7 mouse cellular contexts compared by ENCODE assay signal in genomic region chr10:40349631-40350177, GRCm38 (mm10). TPM values are rescaled to one million over a fixed set of nuclear protein-coding genes. Genes with fewer than 3 reads are reported as not detected.
A peak's percentile ranks its signal among the peaks of the same experiment; 100 is the strongest.
DNase-seq lines count a peak whose midpoint lies in the region; ATAC-seq and TF ChIP-seq lines count a peak whose summit lies in the region.

No protein-coding gene starts in this region.

- H3K36me3 ChIP-seq in G1E (replicated peaks) = peaks cover 11% of the 10 kb centered on the region
- H3K36me3 ChIP-seq in forebrain, embryonic 13.5 days (ENCODE audit: poor library complexity, severe bottlenecking) = no peaks in the 10 kb centered on the region

- DNase-seq in G1E (ENCODE audit: low spot score) = peak; percentile 53
- peak; percentile 55 for DNase-seq in adrenal gland, postnatal 25 days
- DNase-seq in heart, postnatal 25 days (ENCODE audit: low spot score) = peak; percentile 60
- peak; percentile 28 for DNase-seq in layer of hippocampus, adult 9-11 months
- peak; percentile 72 to 78 for DNase-seq in lung, postnatal 4 days
- peak; percentile 61 for DNase-seq in right cerebral cortex, postnatal 25 days

- H3K4me1 ChIP-seq in G1E (ENCODE audit: insufficient read depth, low read depth, low read length) = peaks cover 30% of the 10 kb centered on the region
- H3K4me1 ChIP-seq in forebrain, embryonic 13.5 days = peaks cover 21% of the 10 kb centered on the region

- ATAC-seq in G1E (ENCODE audit: extremely low read depth, insufficient number of reproducible peaks, low FRiP score, poor library complexity, severe bottlenecking) = no peak
- peak; percentile 50 for ATAC-seq in forebrain, embryonic 13.5 days

- H3K9me3 ChIP-seq in G1E (replicated peaks) = no peaks in the 10 kb centered on the region
- no peaks in the 10 kb centered on the region for H3K9me3 ChIP-seq in forebrain, embryonic 13.5 days (replicated peaks)

- no peaks in the 10 kb centered on the region for H3K27me3 ChIP-seq in G1E (ENCODE audit: insufficient read depth, low read length)
- H3K27me3 ChIP-seq in forebrain, embryonic 13.5 days = no peaks in the 10 kb centered on the region

- H3K4me2 ChIP-seq in forebrain, embryonic 13.5 days = peak overlapping the region; percentile 73

- under 1% methylated on average over 54 of the region's 62 CpGs for WGBS in forebrain, embryonic 13.5 days

- peak overlapping the region; percentile 98 for H3K27ac ChIP-seq in forebrain, embryonic 13.5 days

- intact Hi-C loops in heart, postnatal 25 days (cut with DNase I) = loop anchor here (2.0 to 5.0 kb wide), 2 partner anchors 91 to 173 kb away; partner anchors contain the start of gene Gtf3c6

- H3K4me3 ChIP-seq in G1E (ENCODE audit: low read depth, low read length) = peak overlapping the region; percentile 99
- peak overlapping the region; percentile 93 for H3K4me3 ChIP-seq in forebrain, embryonic 13.5 days

- peak overlapping the region; percentile 92 for H3K9ac ChIP-seq in forebrain, embryonic 13.5 days

- TF ChIP-seq CTCF in G1E (IDR thresholded peaks at IDR 0.05; ENCODE audit: low read depth, low read length) = no peak

RNA-seq across cellular contexts. Expression of gene Cdk19, which starts 10.3 kb away (rescaled TPM):
- total RNA-seq in G1E (2014; fragmentation: Nextera tagmentation) (47.2 and 47.5 TPM in 2 replicates), G1E (2017) (25.9 and 29.1 TPM in 2 replicates)
- 7.8 and 8.5 TPM in 2 replicates for polyA plus RNA-seq in G1E (2012)
- total RNA-seq in adrenal gland, postnatal 25 days (2021) = 14.1 and 19.0 TPM in 2 replicates
- 11.2 and 11.3 TPM in 2 replicates for polyA plus RNA-seq in forebrain, embryonic 13.5 days (2015; fragmentation: Nextera tagmentation; extraction: Ambion mirVana)
- 10 to 100 TPM; 11.9 to 15.7 TPM for total RNA-seq in heart, postnatal 25 days (2021)

RNA-seq across cellular contexts. Expression of gene Amd1, which starts 47.7 kb away (rescaled TPM):
- total RNA-seq in G1E (2014; fragmentation: Nextera tagmentation) = 198 and 202 TPM in 2 replicates
- total RNA-seq in G1E (2017) = 164 and 183 TPM in 2 replicates
- 4.2 and 7.7 TPM in 2 replicates for polyA plus RNA-seq in G1E (2012)
- total RNA-seq in adrenal gland, postnatal 25 days (2021) = 41.1 and 55.9 TPM in 2 replicates
- polyA plus RNA-seq in forebrain, embryonic 13.5 days (2015; fragmentation: Nextera tagmentation; extraction: Ambion mirVana) = 53.4 and 55.9 TPM in 2 replicates
- total RNA-seq in heart, postnatal 25 days (2021) = 10 to 100 TPM; 58.8 to 86.5 TPM
